Mouse (Mus musculus): ENCODE measurements at regions not wholly inside any gene's neighbourhood (a gene's known extent, or its start where the extent isn't known, plus 50 kb on each side); places are given as distances from the start of the nearest gene placed in this dataset.

DNA sequence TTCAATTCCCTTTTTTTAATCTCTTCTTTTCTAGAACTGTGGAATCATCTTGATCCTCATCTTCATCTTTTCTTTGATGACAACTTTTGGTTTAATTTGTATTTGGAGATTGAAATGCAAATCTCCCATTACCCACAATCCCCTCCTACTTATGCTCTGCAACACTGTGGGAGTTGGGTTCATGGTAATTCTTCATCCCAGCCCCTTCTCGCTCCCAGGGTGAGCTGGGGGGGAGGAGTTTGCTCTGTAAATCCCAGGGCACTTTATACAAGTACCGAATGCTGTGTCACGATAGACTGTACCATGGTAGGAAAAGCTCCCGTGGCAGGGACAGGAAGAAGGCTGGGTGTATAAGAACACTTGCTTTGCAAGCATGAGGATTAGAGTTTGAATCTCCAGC, 193.8 kb downstream of the Uaca start:
- TF ChIP-seq POLR2A (IDR thresholded peaks at IDR 0.05; ENCODE audit: extremely low read depth, insufficient read depth, low read length) (no peak), CTCF (IDR thresholded peaks at IDR 0.05; ENCODE audit: extremely low read depth, insufficient read depth, low read length) (no peak)
